Mouse (Mus musculus) kidney, adult 2 months (tissue): Measurements from ENCODE around the gene Gfra1.

ENCODE experiments used
- CTCF ChIP-seq: fragments of 200-500 bp; conservative IDR thresholded peaks from 2 replicates; pipeline ENCODE4 v1.5.1; 2011; ENCODE audit warnings: low read depth, mild to moderate bottlenecking, control low read depth, low read length, moderate library complexity, mixed read lengths; ENCODE audit not compliant: insufficient read depth, insufficient read length
- POLR2A ChIP-seq: fragments of 200-500 bp; IDR thresholded peaks from one replicate; pipeline ENCODE4 v1.6.1; 2011; ENCODE audit warnings: low read depth, low read length, control low read depth

GRCm38 (mm10) chr19:58244148-58244547 lies 211.6 kb downstream of the Gfra1 start:
- TF ChIP-seq CTCF: no peak
- no peak for TF ChIP-seq POLR2A
